Mouse (Mus musculus) brown adipose tissue, adult 24 weeks (tissue): ENCODE measurements around the gene Pth1r. TPM values are rescaled to one million over a fixed set of nuclear protein-coding genes. Genes with fewer than 3 reads are reported as not detected.
"Not testable (repeated sequence)": the region's sequence is repeated elsewhere in the genome, so short reads cannot be mapped to it uniquely, and the experiment has no call there.

Experiments
- H3K27ac ChIP-seq: fragments of 200-500 bp; replicated peaks from 2 replicates; pipeline ENCODE4 v1.5.1; 2012; ENCODE audit warnings: low read depth, mild to moderate bottlenecking, low read length
- H3K4me1 ChIP-seq: fragments of 200-500 bp; 2 replicates; pipeline ENCODE4 v1.6.1; 2012; ENCODE audit warnings: low read length, mixed read lengths; ENCODE audit not compliant: control insufficient read depth, insufficient read depth, insufficient read length
- H3K4me3 ChIP-seq: fragments of 200-500 bp; 2 replicates; pipeline ENCODE4 v1.5.1; 2012; ENCODE audit warnings: low read depth, mild to moderate bottlenecking, low read length, moderate library complexity; ENCODE audit not compliant: insufficient read depth
- polyA plus RNA-seq: library from polyadenylated mRNA; stranded (reverse); fragments of >200 nt; gene quantifications from 2 replicates; pipeline ENCODE4 v1.2.4, GENCODE M21; 2012; ENCODE audit not compliant: missing spikeins, insufficient read depth, insufficient read length

Gene Pth1r
- polyA plus RNA-seq, 1 experiment = 25.4 TPM

DNA sequence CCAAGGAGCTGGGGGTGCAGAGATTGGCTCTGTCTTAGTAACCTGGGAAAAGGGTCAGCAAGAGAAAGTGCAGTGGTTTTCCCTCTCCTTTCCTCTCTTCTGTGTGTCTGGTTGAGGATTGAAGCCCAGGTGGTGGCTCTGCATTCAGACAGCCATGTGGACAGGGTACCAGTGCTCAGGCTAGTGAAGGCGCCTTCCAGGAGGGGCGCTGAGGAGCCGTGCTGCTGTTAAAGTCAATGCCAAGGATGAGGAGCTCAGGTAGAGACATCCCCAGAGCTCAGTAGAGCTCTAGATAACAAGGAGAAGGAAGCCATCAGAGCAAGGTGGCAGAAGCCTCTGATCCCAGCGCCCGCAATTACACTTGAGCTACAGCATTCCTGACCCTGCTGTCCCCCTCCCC lies 59.9 kb downstream of the Pth1r start:
- no peak overlapping the region for H3K4me3 ChIP-seq
- H3K27ac ChIP-seq = no peak overlapping the region
- peaks cover 38% of the 10 kb centered on the region for H3K4me1 ChIP-seq

GRCm38 (mm10) chr9:110686472-110686871 lies 60.5 kb downstream of the Pth1r start:
- H3K4me1 ChIP-seq = peaks cover 41% of the 10 kb centered on the region
- no peak overlapping the region for H3K27ac ChIP-seq
- no peak overlapping the region for H3K4me3 ChIP-seq

DNA sequence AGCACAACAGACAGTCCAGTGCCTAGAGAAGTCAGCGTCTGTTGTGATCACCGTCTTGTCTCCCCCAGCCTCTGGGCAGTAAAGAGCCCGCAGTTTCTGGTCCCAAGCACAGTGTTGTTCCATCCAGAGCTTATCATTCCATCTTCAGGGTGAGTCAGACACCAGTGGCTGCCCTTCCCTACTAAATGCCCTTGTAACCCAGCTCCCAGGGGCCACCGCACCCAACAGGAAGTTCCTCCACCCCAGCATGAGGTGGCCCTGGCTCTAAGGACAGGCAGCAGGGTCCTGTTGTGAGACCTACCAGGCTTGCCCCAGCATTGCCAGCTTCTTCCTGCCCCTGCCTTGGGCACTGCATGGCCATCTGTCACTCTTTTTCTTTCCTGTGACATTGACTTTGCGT lies 61.4 kb downstream of the Pth1r start:
- Histone ChIP-seq H3K27ac (peak overlapping the region; percentile 67), H3K4me1 (peaks cover 46% of the 10 kb centered on the region), H3K4me3 (no peak overlapping the region)

DNA sequence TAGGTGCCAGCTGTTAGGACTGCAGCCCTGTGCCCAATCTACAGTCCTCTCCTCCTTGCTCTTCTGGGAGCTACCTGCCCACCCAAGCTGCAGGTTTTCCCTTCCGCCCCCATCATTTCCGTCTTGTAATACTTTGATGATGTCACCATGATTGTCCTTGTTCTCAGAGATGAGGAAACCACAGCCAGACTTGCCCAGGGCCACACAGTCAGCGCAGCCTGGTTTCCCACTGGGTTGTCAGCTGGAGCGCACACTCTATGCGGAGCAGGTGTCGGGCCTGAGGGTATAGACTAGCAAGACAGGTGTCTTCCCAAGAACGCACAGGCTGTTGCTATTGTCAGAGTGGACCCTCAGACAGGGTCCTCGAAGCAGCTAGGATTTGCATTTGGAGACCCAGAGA lies 61.8 kb downstream of the Pth1r start:
- Histone ChIP-seq H3K27ac (peak overlapping the region; percentile 67), H3K4me3 (no peak overlapping the region), H3K4me1 (peaks cover 46% of the 10 kb centered on the region)

DNA sequence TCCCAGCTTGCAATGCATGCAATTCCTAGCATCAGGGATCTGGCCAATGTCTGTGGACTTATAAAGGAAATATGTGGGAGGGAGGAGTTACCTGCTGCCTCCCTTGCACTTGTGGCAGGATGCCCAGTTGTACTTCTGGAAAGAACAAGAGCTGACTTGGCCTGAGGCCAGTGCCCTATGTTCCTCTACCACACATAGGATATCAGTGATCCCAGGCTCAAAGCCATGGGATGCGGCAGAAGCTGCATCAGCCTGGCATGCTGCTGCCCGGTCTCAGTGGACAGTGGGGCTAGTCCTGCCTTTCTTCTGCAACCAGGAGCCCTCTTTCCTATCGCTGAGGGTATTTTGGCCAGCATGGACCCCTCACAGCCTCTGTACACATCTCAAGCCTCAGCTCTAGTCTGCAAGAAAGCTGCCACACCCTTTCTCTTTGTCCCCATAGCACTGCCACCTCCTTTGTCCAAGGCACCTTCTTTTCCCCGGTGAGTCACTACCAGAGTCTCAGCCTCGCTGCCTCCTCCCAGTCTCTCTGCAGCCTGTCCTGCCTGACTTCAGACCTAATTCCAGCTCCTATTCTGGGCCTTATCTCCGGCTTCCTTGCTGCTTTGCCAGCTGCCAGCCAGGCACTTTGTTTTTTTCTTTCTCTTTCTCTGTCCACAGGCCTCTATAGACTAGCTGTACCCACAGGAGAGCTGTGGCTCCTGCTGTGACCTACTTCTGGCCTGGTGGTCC lies 62.7 kb downstream of the Pth1r start:
- H3K4me1 ChIP-seq = peaks cover 50% of the 10 kb centered on the region
- peak overlapping the region; percentile 67 for H3K27ac ChIP-seq
- H3K4me3 ChIP-seq = no peak overlapping the region

GRCm38 (mm10) chr9:110683574-110684099 lies 63.3 kb downstream of the Pth1r start:
- H3K4me1 ChIP-seq = peaks cover 50% of the 10 kb centered on the region
- no peak overlapping the region for H3K4me3 ChIP-seq
- peak overlapping the region; percentile 51 for H3K27ac ChIP-seq

DNA sequence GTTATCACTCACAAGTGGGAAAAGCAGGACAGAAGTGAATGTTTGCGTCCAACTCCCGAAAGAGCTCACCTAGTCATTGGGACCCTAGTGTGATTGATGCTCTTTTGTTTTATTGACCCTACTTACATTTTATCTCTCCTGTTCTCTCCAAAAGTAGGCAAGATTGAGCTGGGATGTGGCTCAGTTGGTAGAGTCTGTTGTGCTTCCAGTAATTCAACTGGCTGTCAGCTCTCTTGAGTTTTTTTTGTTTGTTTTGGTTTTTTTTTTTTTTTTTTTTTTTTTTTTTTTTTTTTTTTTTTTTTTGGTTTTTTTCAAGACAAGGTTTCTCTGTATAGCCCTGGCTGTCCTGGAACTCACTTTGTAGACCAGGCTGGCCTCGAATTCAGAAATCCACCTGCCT lies 64.2 kb downstream of the Pth1r start:
- H3K4me3 ChIP-seq, H3K27ac ChIP-seq: not testable (repeated sequence)
- peaks cover 53% of the 10 kb centered on the region for H3K4me1 ChIP-seq

GRCm38 (mm10) chr9:110682255-110682654 lies 64.7 kb downstream of the Pth1r start:
- Histone ChIP-seq H3K27ac (0 out of 2 replicates have a peak overlapping the region, but pooled peaks have one; percentile 6), H3K4me3 (no peak overlapping the region), H3K4me1 (peaks cover 57% of the 10 kb centered on the region)

DNA sequence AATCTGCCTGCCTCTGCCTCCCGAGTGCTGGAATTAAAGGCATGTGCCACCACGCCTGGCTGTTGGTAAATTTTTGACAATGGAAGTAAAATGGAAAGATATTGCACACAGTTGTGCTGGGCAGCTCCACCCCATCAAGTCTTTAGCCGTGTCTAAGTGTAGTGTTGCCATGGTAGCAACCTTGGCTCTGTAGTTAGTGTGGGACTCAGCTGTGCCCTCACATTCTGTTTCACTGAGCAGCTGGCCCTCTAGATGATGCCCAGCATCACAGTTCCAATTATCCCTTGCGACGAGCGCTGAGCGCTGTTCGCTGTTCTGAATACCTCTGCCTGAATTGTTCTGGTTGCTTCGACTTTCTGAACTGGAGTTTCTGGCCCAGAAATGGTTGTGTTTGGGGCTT lies 65.1 kb downstream of the Pth1r start:
- no peak overlapping the region for H3K27ac ChIP-seq
- peaks cover 60% of the 10 kb centered on the region for H3K4me1 ChIP-seq
- no peak overlapping the region for H3K4me3 ChIP-seq

DNA sequence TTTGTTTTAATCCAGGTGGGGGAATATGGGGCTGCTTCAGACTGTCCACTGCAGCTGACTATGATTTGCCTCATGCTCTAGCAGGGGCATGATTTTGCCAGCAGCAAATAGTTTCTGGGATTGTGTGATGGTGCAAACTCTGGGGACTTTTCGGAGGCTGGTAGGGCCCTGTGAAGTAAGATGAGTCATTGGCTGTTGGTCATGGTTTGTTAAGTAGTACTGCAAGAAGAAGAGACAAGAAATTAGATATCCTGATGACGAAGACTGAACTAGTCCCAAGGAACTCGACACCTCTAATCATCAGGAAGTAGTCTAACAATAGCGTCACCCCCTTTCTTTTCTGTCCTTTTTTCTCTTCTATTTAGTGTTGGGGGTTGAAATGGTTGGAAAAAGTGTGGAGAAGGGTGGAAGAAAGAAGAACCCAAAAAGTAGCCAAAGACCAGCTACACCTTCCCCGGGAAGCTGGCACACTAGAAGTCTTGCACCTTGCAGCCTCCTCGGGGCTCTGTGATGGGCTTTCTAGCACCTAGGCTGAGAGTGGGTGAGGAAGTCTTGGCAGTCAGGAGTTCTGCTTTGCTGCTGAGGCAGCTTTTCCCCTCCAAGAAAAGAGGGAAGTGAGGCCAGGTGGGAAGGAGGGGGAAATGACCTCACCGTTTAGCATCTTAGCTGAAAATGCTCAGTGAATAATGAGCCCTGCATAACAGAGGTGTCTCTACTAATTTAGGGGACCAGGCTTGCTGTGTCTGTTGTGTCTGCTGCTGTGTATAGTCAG lies 66.0 kb downstream of the Pth1r start:
- H3K4me1 ChIP-seq = peaks cover 63% of the 10 kb centered on the region
- H3K27ac ChIP-seq = 0 out of 2 replicates have a peak overlapping the region, but pooled peaks have one; percentile 31
- H3K4me3 ChIP-seq = no peak overlapping the region

DNA sequence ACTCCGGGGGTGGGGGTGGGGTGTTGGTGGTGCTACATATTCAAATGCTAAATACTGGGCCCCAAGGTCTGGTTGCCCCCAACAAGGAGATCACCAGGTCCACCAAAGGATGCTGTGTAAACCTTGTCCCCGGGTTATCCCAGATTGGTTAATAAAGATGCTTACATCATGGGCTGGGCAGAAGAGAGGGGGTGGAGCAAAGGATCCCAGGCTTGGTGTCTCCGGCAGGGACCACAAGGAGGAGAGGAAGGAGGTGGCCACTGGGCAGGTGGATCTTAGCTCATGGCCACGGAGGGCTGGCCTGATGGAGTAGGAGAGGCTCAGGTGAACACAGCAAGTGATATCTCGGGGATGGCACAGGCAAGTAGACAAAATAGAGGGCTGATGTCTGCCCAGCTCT lies 68.1 kb downstream of the Pth1r start:
- H3K4me3 ChIP-seq = no peak overlapping the region
- peaks cover 56% of the 10 kb centered on the region for H3K4me1 ChIP-seq
- no peak overlapping the region for H3K27ac ChIP-seq

DNA sequence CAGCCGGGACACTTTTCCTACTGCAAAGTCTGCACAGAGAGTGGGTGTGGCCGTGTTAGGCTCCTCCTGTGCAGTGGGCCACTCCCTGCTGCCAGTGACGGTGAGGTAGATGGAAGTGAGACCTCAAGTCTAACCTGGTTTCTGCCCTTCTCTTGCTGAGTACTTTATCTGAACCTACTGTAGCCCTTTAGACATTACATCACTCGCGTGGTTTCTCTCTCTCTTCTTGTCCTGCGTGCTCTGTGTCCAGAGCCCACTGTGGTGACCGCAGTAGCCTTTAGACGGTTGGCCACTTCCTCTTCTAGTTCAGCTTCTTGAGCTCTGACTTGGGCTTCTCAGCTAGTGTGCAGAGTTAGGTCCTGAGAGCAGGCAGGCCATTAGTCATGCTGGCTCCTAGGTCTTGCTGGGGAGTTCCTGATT lies 70.4 kb downstream of the Pth1r start:
- Histone ChIP-seq H3K4me1 (peaks cover 51% of the 10 kb centered on the region), H3K4me3 (no peak overlapping the region), H3K27ac (peak overlapping the region; percentile 38; the same call in 1 of the 2 replicates)

DNA sequence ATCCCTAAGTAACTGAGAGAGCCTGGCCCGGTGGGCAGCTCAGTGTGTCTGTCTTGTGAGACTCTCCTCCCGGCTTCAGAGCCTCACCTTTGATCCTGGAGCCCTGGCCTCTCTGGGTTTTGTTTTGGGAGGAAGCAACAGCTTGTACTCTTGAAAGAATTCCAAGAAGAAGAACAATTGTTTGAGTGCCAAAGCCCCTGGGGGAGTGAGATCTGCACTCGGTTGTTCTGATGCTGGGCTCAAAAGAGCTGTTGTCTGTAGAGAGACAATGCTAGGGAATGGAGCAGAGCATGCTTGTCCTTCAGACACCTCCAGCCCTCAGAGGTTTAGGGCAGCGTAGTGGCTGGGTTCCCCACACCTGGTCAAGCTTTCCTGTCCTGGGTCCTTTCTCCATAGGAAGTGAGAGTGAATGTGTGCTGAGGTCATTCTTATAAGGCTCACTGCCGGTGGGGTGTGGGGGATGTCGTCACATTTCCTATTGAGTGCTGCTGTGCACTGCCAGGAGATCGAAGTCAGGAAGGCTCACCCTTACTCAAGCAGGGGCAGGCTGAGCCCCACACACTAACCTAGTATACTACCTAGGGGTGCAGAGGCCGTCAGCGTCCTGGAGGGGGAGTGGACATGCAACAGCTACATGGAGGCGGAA lies 73.7 kb downstream of the Pth1r start:
- H3K4me3 ChIP-seq = peak overlapping the region; percentile 38
- peak overlapping the region; percentile 98 for H3K27ac ChIP-seq

GRCm38 (mm10) chr9:110672462-110673106 lies 74.4 kb downstream of the Pth1r start:
- H3K4me3 ChIP-seq = peak overlapping the region; percentile 38
- peak overlapping the region; percentile 98 for H3K27ac ChIP-seq
- H3K4me1 ChIP-seq = peaks cover 45% of the 10 kb centered on the region

More for the DNA sequence above, 73.7 kb downstream of the Pth1r start:
- H3K4me1 ChIP-seq = peaks cover 48% of the 10 kb centered on the region
